Mouse (Mus musculus) small intestine, adult 2 months (tissue): ENCODE results near the gene Tcaf3. TPM values are rescaled to one million over a fixed set of nuclear protein-coding genes. Genes with fewer than 3 reads are reported as not detected.

ENCODE experiments used
- H3K27ac ChIP-seq: fragments of 200-500 bp; 2 replicates; pipeline ENCODE4 v1.5.1; 2012; ENCODE audit warnings: low read depth, low read length, control low read depth, inconsistent platforms; ENCODE audit not compliant: insufficient read depth
- H3K27me3 ChIP-seq: fragments of 200-500 bp; 2 replicates; pipeline ENCODE4 v1.6.1; 2012; ENCODE audit warnings: mild to moderate bottlenecking, moderate library complexity, low read length, inconsistent platforms; ENCODE audit not compliant: control insufficient read depth, insufficient read depth
- H3K36me3 ChIP-seq: fragments of 200-500 bp; 2 replicates; pipeline ENCODE4 v1.6.1; 2012; ENCODE audit warnings: mild to moderate bottlenecking, low read length, control low read depth, inconsistent platforms; ENCODE audit not compliant: control insufficient read depth, insufficient read depth
- H3K4me1 ChIP-seq: fragments of 200-500 bp; 2 replicates; pipeline ENCODE4 v1.6.1; 2012; ENCODE audit warnings: low read length, inconsistent platforms, mixed read lengths; ENCODE audit not compliant: control insufficient read depth, insufficient read depth, insufficient read length
- H3K4me3 ChIP-seq: fragments of 200-500 bp; 2 replicates; pipeline ENCODE4 v1.5.1; 2012; ENCODE audit warnings: low read depth, mild to moderate bottlenecking, control low read depth, inconsistent platforms, low read length, moderate library complexity
- CTCF ChIP-seq: fragments of 200-500 bp; IDR thresholded peaks from 2 replicates; pipeline ENCODE4 v1.5.1; 2012; ENCODE audit warnings: low read depth, mild to moderate bottlenecking, control low read depth, inconsistent platforms, low read length, moderate library complexity, mixed read lengths; ENCODE audit not compliant: insufficient replicate concordance, insufficient read length; ENCODE audit errors: extremely low read depth
- POLR2A ChIP-seq: fragments of 200-500 bp; IDR thresholded peaks from 2 replicates; pipeline ENCODE4 v1.6.1; 2012; ENCODE audit warnings: low read depth, mild to moderate bottlenecking, control low read depth, inconsistent platforms, low read length, moderate library complexity
- WGBS: fragments of 180-500 bp; shearing (Covaris S2); methylation state at CpG from one replicate; pipeline ENCODE4 v1.1.7; 2018; 5-methylcytosine and 5-hydroxymethylcytosine counted together
- polyA plus RNA-seq: library from polyadenylated mRNA; depleted of rRNA; stranded (reverse); fragments of >200 nt; gene quantifications from 2 replicates; pipeline ENCODE4 v1.2.3, GENCODE M21; 2012; rRNA removed

Tcaf3 gene
- not detected in 2 replicates for polyA plus RNA-seq

- 84% methylated on average over 4 of the region's 4 CpGs for WGBS
- TF ChIP-seq POLR2A (no peak), CTCF (no peak)
- Histone ChIP-seq H3K36me3 (no peaks in the 10 kb centered on the region), H3K27me3 (no peaks in the 10 kb centered on the region), H3K27ac (no peak within 1 kb of the TSS), H3K4me3 (no peak within 1 kb of the TSS), H3K4me1 (no peaks in the 10 kb centered on the region)
Measured at GRCm38 (mm10) chr6:42597592-42597991, at the start of gene Tcaf3. Gene Tcaf3, minus strand, starts transcription at chr6:42597692.

GRCm38 (mm10) chr6:42644912-42645549, 47.5 kb upstream of the Tcaf3 start, which contains the start of gene Tcaf2:
Gene Tcaf2, minus strand, starts transcription at chr6:42645254.
- no peaks in the 10 kb centered on the region for H3K27me3 ChIP-seq
- H3K4me3 ChIP-seq = peak within 1 kb of the TSS; percentile 74
- peak; percentile 91; the same call in 1 of the 2 replicates for TF ChIP-seq CTCF
- no peak for TF ChIP-seq POLR2A
- H3K4me1 ChIP-seq = no peaks in the 10 kb centered on the region; the same call in 1 of the 2 replicates
- H3K27ac ChIP-seq = peak within 1 kb of the TSS; percentile 30; the same call in 1 of the 2 replicates
- H3K36me3 ChIP-seq = no peaks in the 10 kb centered on the region; the same call in 1 of the 2 replicates
- WGBS = 2% methylated on average over 23 of the region's 23 CpGs

- no peaks in the 10 kb centered on the region for H3K4me1 ChIP-seq
- TF ChIP-seq POLR2A (no peak), CTCF (no peak)
- H3K27ac ChIP-seq = no peak overlapping the region
- H3K4me3 ChIP-seq = no peak overlapping the region
- WGBS = 85% methylated on average over 5 of the region's 5 CpGs
- no peaks in the 10 kb centered on the region for H3K27me3 ChIP-seq
- no peaks in the 10 kb centered on the region for H3K36me3 ChIP-seq
Measured at GRCm38 (mm10) chr6:42634393-42634792, 36.9 kb upstream of the Tcaf3 start.

- Histone ChIP-seq H3K4me1 (no peaks in the 10 kb centered on the region), H3K27me3 (no peaks in the 10 kb centered on the region), H3K27ac (no peak overlapping the region), H3K4me3 (no peak overlapping the region), H3K36me3 (no peaks in the 10 kb centered on the region)
- TF ChIP-seq POLR2A = no peak
- 52% methylated on average over 4 of the region's 4 CpGs for WGBS
Measured at GRCm38 (mm10) chr6:42631395-42631794, 33.9 kb upstream of the Tcaf3 start.

- TF ChIP-seq POLR2A (no peak), CTCF (no peak)
- Histone ChIP-seq H3K36me3 (no peaks in the 10 kb centered on the region), H3K4me1 (no peaks in the 10 kb centered on the region), H3K27ac (no peak overlapping the region), H3K27me3 (no peaks in the 10 kb centered on the region), H3K4me3 (no peak overlapping the region)
- 65% methylated on average over 2 of the region's 2 CpGs for WGBS
Measured at GRCm38 (mm10) chr6:42616904-42617303, 19.4 kb upstream of the Tcaf3 start.

- Histone ChIP-seq H3K4me3 (no peak overlapping the region), H3K4me1 (no peaks in the 10 kb centered on the region), H3K27ac (no peak overlapping the region), H3K27me3 (no peaks in the 10 kb centered on the region), H3K36me3 (no peaks in the 10 kb centered on the region)
- TF ChIP-seq CTCF (no peak), POLR2A (no peak)
Measured at GRCm38 (mm10) chr6:42612218-42612617, 14.7 kb upstream of the Tcaf3 start.

- WGBS = 13% methylated on average over 4 of the region's 4 CpGs
- H3K36me3 ChIP-seq = no peaks in the 10 kb centered on the region
- no peaks in the 10 kb centered on the region for H3K27me3 ChIP-seq
- no peaks in the 10 kb centered on the region for H3K4me1 ChIP-seq
- H3K27ac ChIP-seq = no peak overlapping the region
- H3K4me3 ChIP-seq = no peak overlapping the region
- no peak for TF ChIP-seq CTCF
- TF ChIP-seq POLR2A = no peak
Measured at GRCm38 (mm10) chr6:42610954-42611522, 13.5 kb upstream of the Tcaf3 start.
